Comparison of ENCODE assay signal across 11 mouse cellular contexts in genomic region chr8:124608239-124608971, GRCm38 (mm10). TPM values are rescaled to one million over a fixed set of nuclear protein-coding genes. Genes with fewer than 3 reads are reported as not detected.
DNase-seq lines count a peak whose midpoint lies in the region; ATAC-seq and TF ChIP-seq lines count a peak whose summit lies in the region.
"Had no signal": no experiment of that assay in that cellular context is flagged by ENCODE, and none has a peak within 500 bp of the region (broad histone marks: within the 10 kb centered on the region; RNA-seq: fewer than 3 reads in every experiment).

No protein-coding gene starts in this region.

- ATAC-seq in intestine, postnatal 0 days, result no peak
- ATAC-seq in intestine, embryonic 16.5 days, result no peak
- no peak for ATAC-seq in forebrain, embryonic 13.5 days

- 68% methylated on average over 13 of the region's 13 CpGs for WGBS in intestine, postnatal 0 days
- whole genome bisulfite sequencing in intestine, embryonic 16.5 days, result 70% methylated on average over 13 of the region's 13 CpGs
- WGBS in embryonic facial prominence, embryonic 10.5 days, result 76% methylated on average over 13 of the region's 13 CpGs
- 75% methylated on average over 13 of the region's 13 CpGs for WGBS in forebrain, embryonic 13.5 days

- H3K36me3 ChIP-seq in intestine, postnatal 0 days (ENCODE audit: control insufficient read depth, insufficient read depth), result no peaks in the 10 kb centered on the region
- H3K36me3 ChIP-seq in intestine, embryonic 16.5 days (ENCODE audit: control insufficient read depth, insufficient read depth, low read length), result no peaks in the 10 kb centered on the region
- H3K36me3 ChIP-seq in testis, adult 2 months (ENCODE audit: control insufficient read depth, insufficient read depth, low read length), result no peaks in the 10 kb centered on the region
- H3K36me3 ChIP-seq in embryonic facial prominence, embryonic 10.5 days (replicated peaks), result no peaks in the 10 kb centered on the region
- no peaks in the 10 kb centered on the region for H3K36me3 ChIP-seq in forebrain, embryonic 13.5 days (ENCODE audit: poor library complexity, severe bottlenecking)
- H3K36me3 ChIP-seq: limb, embryonic 15.5 days; stomach, embryonic 15.5 days had no signal

- no peak for TF ChIP-seq POLR2A in testis, adult 2 months (IDR thresholded peaks at IDR 0.05; ENCODE audit: control insufficient read depth, low read depth, low read length)

- no peaks in the 10 kb centered on the region for H3K9me3 ChIP-seq in intestine, postnatal 0 days (ENCODE audit: control insufficient read depth)
- no peaks in the 10 kb centered on the region for H3K9me3 ChIP-seq in intestine, embryonic 16.5 days (ENCODE audit: control insufficient read depth, low read length)
- no peaks in the 10 kb centered on the region for H3K9me3 ChIP-seq in embryonic facial prominence, embryonic 10.5 days
- no peaks in the 10 kb centered on the region for H3K9me3 ChIP-seq in forebrain, embryonic 13.5 days (replicated peaks)
- H3K9me3 ChIP-seq: limb, embryonic 15.5 days; stomach, embryonic 15.5 days had no signal

- no peak overlapping the region for H3K4me2 ChIP-seq in intestine, postnatal 0 days (replicated peaks; ENCODE audit: low read depth)
- H3K4me2 ChIP-seq in intestine, embryonic 16.5 days (ENCODE audit: low read depth, low read length), result no peak overlapping the region
- H3K4me2 ChIP-seq in forebrain, embryonic 13.5 days, result no peak overlapping the region
- H3K4me2 ChIP-seq: limb, embryonic 15.5 days; stomach, embryonic 15.5 days had no signal

- TF ChIP-seq CTCF in intestine, postnatal 0 days (IDR thresholded peaks at IDR 0.05; ENCODE audit: low read depth), result peak; percentile 73
- TF ChIP-seq CTCF in testis, adult 2 months (IDR thresholded peaks at IDR 0.05; ENCODE audit: control insufficient read depth, insufficient read depth, insufficient replicate concordance, low read depth, low read length), result peak; percentile 60; the same call in 1 of the 2 replicates

- H3K27ac ChIP-seq in intestine, postnatal 0 days (ENCODE audit: low read depth, low read length), result no peak overlapping the region
- H3K27ac ChIP-seq in intestine, embryonic 16.5 days (ENCODE audit: low read length), result no peak overlapping the region
- no peak overlapping the region for H3K27ac ChIP-seq in testis, adult 2 months (ENCODE audit: control insufficient read depth, insufficient read depth, low read depth, low read length)
- H3K27ac ChIP-seq in embryonic facial prominence, embryonic 10.5 days (replicated peaks), result no peak overlapping the region
- H3K27ac ChIP-seq in forebrain, embryonic 13.5 days, result no peak overlapping the region
- H3K27ac ChIP-seq: limb, embryonic 15.5 days; stomach, embryonic 15.5 days had no signal

- no peaks in the 10 kb centered on the region for H3K27me3 ChIP-seq in intestine, postnatal 0 days (replicated peaks; ENCODE audit: control insufficient read depth, insufficient read depth, low read length)
- H3K27me3 ChIP-seq in intestine, embryonic 16.5 days (replicated peaks; ENCODE audit: control insufficient read depth, insufficient read depth, low read length), result no peaks in the 10 kb centered on the region
- no peaks in the 10 kb centered on the region for H3K27me3 ChIP-seq in testis, adult 2 months (ENCODE audit: control insufficient read depth, insufficient read depth, low read length)
- no peaks in the 10 kb centered on the region for H3K27me3 ChIP-seq in embryonic facial prominence, embryonic 10.5 days (replicated peaks; ENCODE audit: low read depth, poor library complexity, severe bottlenecking)
- H3K27me3 ChIP-seq in forebrain, embryonic 13.5 days, result peaks cover 9% of the 10 kb centered on the region; the same call in 1 of the 2 replicates

- H3K4me3 ChIP-seq in intestine, postnatal 0 days (ENCODE audit: low read depth, low read length), result no peak overlapping the region
- H3K4me3 ChIP-seq in intestine, embryonic 16.5 days (ENCODE audit: low read length), result no peak overlapping the region
- no peak overlapping the region for H3K4me3 ChIP-seq in testis, adult 2 months (ENCODE audit: control insufficient read depth, low read depth, low read length)
- H3K4me3 ChIP-seq in embryonic facial prominence, embryonic 10.5 days, result no peak overlapping the region
- no peak overlapping the region for H3K4me3 ChIP-seq in forebrain, embryonic 13.5 days
- H3K4me3 ChIP-seq: erythroblast, embryonic 14.5 days; limb, embryonic 15.5 days; stomach, embryonic 15.5 days had no signal

- no peak for DNase-seq in testis, postnatal 14 days (ENCODE audit: low spot score)
- DNase-seq in embryonic facial prominence, embryonic 10.5 days (ENCODE audit: low spot score), result peak; percentile 25
- DNase-seq in thymus, postnatal 4 days, result peak; percentile 68
- DNase-seq in urinary bladder, adult 18-20 months (ENCODE audit: low spot score in 2 of 2), result no peak

- no peaks in the 10 kb centered on the region for H3K4me1 ChIP-seq in intestine, postnatal 0 days (replicated peaks; ENCODE audit: control insufficient read depth, insufficient read depth, low read length)
- no peaks in the 10 kb centered on the region for H3K4me1 ChIP-seq in intestine, embryonic 16.5 days (ENCODE audit: control insufficient read depth, insufficient read depth, low read length)
- no peaks in the 10 kb centered on the region for H3K4me1 ChIP-seq in testis, adult 2 months (ENCODE audit: control insufficient read depth, insufficient read depth, low read length)
- H3K4me1 ChIP-seq in embryonic facial prominence, embryonic 10.5 days, result no peaks in the 10 kb centered on the region
- no peaks in the 10 kb centered on the region for H3K4me1 ChIP-seq in forebrain, embryonic 13.5 days
- H3K4me1 ChIP-seq: limb, embryonic 15.5 days had no signal

- H3K9ac ChIP-seq in intestine, postnatal 0 days (ENCODE audit: low read depth, low read length), result no peak overlapping the region
- H3K9ac ChIP-seq in intestine, embryonic 16.5 days (ENCODE audit: low read depth, low read length), result no peak overlapping the region
- H3K9ac ChIP-seq in forebrain, embryonic 13.5 days, result no peak overlapping the region
- H3K9ac ChIP-seq: limb, embryonic 15.5 days; stomach, embryonic 15.5 days had no signal

RNA-seq across cellular contexts. Expression of gene Capn9, which starts 32.5 kb away (rescaled TPM):
- polyA plus RNA-seq in intestine, postnatal 0 days (2015; fragmentation: Nextera tagmentation; extraction: Ambion mirVana), result 2.0 and 2.7 TPM in 2 replicates
- 2.3 and 2.9 TPM in 2 replicates for polyA plus RNA-seq in intestine, embryonic 16.5 days (2015; fragmentation: Nextera tagmentation; extraction: Ambion mirVana)
- polyA plus RNA-seq in testis, adult 2 months (2012; rRNA removed), result 0.58 and 0.75 TPM in 2 replicates
- polyA plus RNA-seq in embryonic facial prominence, embryonic 10.5 days (2016; fragmentation: Nextera tagmentation; extraction: Ambion mirVana), result not detected in 2 replicates
- 0.06 TPM in 1 of 2 replicates, not detected in the other for polyA plus RNA-seq in forebrain, embryonic 13.5 days (2015; fragmentation: Nextera tagmentation; extraction: Ambion mirVana)
- polyA plus RNA-seq: erythroblast, embryonic 14.5 days had no signal

RNA-seq across cellular contexts. Expression of gene Agt, which starts 38.9 kb away (rescaled TPM):
- 11.3 and 11.8 TPM in 2 replicates for polyA plus RNA-seq in intestine, postnatal 0 days (2015; fragmentation: Nextera tagmentation; extraction: Ambion mirVana)
- 5.9 and 8.4 TPM in 2 replicates for polyA plus RNA-seq in intestine, embryonic 16.5 days (2015; fragmentation: Nextera tagmentation; extraction: Ambion mirVana)
- polyA plus RNA-seq in testis, adult 2 months (2012; rRNA removed), result 143 and 231 TPM in 2 replicates
- polyA plus RNA-seq in embryonic facial prominence, embryonic 10.5 days (2016; fragmentation: Nextera tagmentation; extraction: Ambion mirVana), result 0.15 TPM in 1 of 2 replicates, not detected in the other
- 0.21 TPM in 1 of 2 replicates, not detected in the other for polyA plus RNA-seq in forebrain, embryonic 13.5 days (2015; fragmentation: Nextera tagmentation; extraction: Ambion mirVana)

RNA-seq across cellular contexts. Expression of gene 2310022B05Rik, which starts 54.8 kb away (rescaled TPM):
- 22.1 and 22.6 TPM in 2 replicates for polyA plus RNA-seq in intestine, postnatal 0 days (2015; fragmentation: Nextera tagmentation; extraction: Ambion mirVana)
- 17.0 and 20.8 TPM in 2 replicates for polyA plus RNA-seq in intestine, embryonic 16.5 days (2015; fragmentation: Nextera tagmentation; extraction: Ambion mirVana)
- polyA plus RNA-seq in testis, adult 2 months (2012; rRNA removed), result 15.9 and 17.3 TPM in 2 replicates
- polyA plus RNA-seq in embryonic facial prominence, embryonic 10.5 days (2016; fragmentation: Nextera tagmentation; extraction: Ambion mirVana), result 24.2 and 24.4 TPM in 2 replicates
- polyA plus RNA-seq in forebrain, embryonic 13.5 days (2015; fragmentation: Nextera tagmentation; extraction: Ambion mirVana), result 18.0 and 19.2 TPM in 2 replicates

Comparison
In these comparisons a context has a peak if more than half of its experiments do, and no peak if none do; other contexts are left out.
1. DNase-seq: peak in embryonic facial prominence, embryonic 10.5 days (single experiment) and thymus, postnatal 4 days (single experiment); none in testis, postnatal 14 days (single experiment) and urinary bladder, adult 18-20 months (0 of 2).
2. RNA of gene Agt, which starts 38.9 kb away (polyA plus RNA-seq): 143 to 231 TPM in testis, adult 2 months; 11.3 to 11.8 TPM in intestine, postnatal 0 days, 5.9 to 8.4 TPM in intestine, embryonic 16.5 days, 0.15 TPM in embryonic facial prominence, embryonic 10.5 days and 0.21 TPM in forebrain, embryonic 13.5 days; every median in the first group is over 10 times any median in the second.